Mouse (Mus musculus) large intestine, adult 2 months (tissue): ENCODE data around the gene Sbf2. TPM values are rescaled to one million over a fixed set of nuclear protein-coding genes. Genes with fewer than 3 reads are reported as not detected.
"Not testable (repeated sequence)": the region's sequence is repeated elsewhere in the genome, so short reads cannot be mapped to it uniquely, and the experiment has no call there.

Experiments used
- DNase-seq: peaks from one replicate; pipeline ENCODE4 v3.0.0-alpha.2; 2012; ENCODE audit warnings: low read depth, low spot score
- WGBS: fragments of 180-500 bp; shearing (Covaris S2); methylation state at CpG from one replicate; pipeline ENCODE4 v1.1.7; 2018; 5-methylcytosine and 5-hydroxymethylcytosine counted together
- polyA plus RNA-seq: library from polyadenylated mRNA; depleted of rRNA; stranded (reverse); fragments of >200 nt; gene quantifications from 2 replicates; pipeline ENCODE4 v1.2.3, GENCODE M21; 2012

Sbf2 gene
- polyA plus RNA-seq, 1 experiment: 10.4 TPM

DNA sequence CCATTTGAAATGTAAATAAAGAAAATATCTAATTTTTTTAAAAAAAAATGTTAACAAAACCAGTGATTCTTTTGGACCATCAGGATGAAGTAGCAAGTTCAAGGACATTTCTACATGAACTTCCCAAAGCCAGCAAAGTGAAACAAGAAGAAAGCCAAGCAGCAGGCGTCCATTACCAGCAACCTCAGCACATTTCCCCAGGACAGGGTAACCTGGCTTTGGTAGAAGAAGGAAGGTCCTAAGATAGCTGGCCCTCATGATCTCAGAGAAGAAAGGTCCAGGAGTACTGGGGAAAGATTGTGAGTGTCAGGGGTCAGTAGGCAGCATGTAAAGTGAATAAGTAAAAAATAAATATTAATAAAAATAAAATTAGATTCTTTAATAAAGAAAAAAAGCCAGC lies 27.0 kb downstream of the Sbf2 start:
- DNase-seq: no peak
- WGBS: 90% methylated on average over 1 of the region's 1 CpGs

DNA sequence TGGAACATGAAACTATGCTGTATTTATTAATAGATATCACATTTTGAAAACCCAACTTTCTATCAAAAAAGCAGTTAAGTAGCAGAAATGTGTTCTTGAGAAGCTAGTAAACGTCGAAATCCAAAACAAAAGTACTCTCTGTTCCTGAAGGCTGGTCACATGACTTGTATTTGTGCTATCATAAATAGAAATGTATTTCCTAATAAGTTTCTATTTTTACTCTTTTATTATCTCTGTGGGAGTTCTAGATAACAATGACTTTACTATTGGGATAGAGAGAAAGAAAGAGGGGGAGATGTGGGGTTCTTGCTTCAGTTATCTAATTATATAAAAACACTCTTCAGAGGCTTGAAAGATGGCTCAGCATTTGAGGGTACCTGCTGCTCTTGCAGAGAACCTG lies 29.5 kb downstream of the Sbf2 start:
- no peak for DNase-seq
- WGBS: 52% methylated on average over 2 of the region's 2 CpGs

DNA sequence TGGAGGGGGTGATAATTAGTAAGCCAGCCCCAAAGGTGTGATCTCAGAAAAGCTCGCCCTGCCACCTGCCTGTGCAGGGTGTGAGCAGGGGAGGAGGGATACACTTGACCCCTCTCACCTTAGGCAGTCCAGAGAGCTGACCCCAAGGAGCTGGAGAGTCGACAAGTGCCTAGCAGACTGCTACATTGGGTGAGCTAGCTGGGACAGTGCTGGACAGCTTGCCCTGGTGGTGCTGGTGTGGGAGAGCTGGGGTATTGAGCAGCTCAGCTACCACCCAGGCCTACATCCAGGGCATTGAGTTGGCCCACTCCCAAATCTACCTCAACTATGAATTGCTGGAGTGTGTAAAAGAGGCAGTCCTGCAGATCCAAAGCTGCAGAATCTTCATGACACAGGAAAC lies 30.6 kb downstream of the Sbf2 start:
- WGBS: 70% methylated on average over 2 of the region's 2 CpGs
- DNase-seq: no peak

DNA sequence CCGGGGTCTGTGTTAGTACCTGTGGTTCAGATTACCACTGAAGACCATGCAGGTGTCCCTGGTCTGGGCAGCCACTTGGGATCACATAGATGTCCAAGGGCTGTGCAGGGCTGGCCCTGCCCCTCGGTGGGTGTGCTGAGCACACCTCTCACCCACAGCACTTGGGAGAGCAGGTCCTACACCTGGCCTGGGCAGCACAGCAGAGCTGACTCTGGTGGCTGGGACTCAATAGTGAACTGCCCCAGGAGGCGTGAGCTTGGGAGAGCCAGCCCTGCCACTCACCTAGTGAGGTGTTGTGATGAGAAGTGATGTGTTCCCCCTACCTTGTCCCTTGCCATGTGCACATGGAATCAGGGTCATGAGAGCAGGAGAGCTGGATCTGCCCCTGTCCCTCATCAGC lies 31.0 kb downstream of the Sbf2 start:
- WGBS: 91% methylated on average over 3 of the region's 3 CpGs
- DNase-seq: no peak

DNA sequence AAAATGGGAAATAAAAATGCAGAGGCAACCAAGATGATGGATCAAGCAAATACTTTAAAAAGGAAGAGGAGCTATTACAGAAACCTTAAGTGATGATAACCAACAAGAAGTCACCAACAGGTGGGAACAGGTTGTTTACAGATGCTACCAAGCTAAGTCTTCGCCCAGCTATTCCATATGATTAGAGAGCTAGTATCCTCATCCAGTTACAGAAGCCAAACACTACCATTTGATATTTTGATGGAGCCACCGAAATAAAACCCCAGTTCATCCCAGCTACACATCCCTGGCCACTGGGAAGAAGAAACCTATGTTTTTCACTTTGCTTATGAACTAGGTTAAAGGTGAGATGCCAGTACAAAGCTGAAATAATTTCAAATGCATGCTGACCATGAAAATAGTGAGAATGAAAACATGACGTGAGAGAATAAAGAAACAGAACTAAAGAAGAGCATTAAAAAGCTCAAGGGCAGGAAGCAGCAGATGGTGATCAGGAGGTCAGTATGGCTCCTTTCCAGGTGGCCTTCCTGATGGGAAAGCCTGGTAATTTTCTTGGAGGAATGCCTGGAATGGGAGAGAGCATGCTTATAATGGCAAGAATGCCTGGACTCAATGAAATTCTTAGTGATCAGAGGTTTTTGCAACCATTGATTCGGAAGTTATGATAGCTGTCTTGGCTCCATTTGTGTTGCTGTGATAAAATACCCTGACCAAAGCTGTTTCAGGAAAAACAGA lies 48.7 kb downstream of the Sbf2 start:
- no peak for DNase-seq
- 82% methylated on average over 4 of the region's 4 CpGs for WGBS

DNA sequence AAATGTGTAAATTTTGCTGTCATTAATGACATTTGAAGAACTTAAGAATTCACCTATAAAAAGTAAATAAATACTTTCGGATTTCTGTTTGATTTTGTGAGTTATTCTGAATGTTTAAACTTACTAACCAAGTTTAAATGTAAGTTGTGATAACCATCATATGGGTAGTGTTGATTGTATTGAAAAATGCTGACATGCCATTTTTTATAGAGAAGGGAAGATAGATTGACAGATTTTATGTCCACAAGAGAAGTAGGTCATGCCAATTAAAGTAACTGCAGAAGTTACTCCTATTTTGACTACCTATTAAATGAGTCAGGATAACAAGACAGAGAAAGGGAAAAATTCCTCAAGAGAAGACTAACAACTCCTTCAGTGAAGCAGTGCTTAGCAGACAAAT lies 53.1 kb downstream of the Sbf2 start:
- WGBS: 85% methylated on average over 1 of the region's 1 CpGs
- no peak for DNase-seq

DNA sequence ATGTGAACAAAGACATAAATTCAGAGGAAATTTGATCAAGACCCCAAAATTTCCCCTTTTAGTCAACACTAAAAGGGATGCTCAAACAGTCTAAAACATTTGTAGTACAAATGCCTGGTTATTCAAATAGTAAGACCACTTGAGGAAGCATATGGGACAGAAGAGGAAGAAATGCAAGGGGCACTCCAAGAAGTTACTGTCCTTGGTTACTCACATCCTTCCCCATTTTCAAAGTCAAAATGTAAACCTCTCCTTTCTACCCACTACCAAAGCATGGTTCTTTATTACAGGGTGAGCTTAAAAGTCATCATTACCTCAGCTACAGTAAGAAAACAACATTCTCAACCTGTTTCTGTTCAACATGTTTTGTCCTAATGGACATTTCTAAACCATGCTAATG lies 57.7 kb downstream of the Sbf2 start:
- DNase-seq: no peak

DNA sequence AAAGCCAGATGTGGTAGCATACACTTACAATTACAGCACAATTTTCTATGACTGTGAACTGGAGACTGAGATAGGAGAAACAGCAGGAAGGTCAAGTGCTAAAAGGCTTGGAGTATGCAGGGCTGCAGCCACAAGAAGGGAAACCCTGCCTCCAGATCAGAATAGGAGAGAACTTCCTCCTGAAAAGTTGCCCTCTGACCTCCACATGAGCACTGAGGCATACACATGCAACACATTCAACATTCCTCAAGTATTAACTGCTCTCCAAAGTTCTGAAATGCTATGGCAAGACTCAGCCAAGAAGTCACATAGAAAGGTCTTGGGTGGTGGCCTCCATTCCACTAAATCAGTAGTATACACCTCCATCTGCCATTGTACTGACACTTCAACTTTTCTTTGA lies 58.5 kb downstream of the Sbf2 start:
- no peak for DNase-seq

DNA sequence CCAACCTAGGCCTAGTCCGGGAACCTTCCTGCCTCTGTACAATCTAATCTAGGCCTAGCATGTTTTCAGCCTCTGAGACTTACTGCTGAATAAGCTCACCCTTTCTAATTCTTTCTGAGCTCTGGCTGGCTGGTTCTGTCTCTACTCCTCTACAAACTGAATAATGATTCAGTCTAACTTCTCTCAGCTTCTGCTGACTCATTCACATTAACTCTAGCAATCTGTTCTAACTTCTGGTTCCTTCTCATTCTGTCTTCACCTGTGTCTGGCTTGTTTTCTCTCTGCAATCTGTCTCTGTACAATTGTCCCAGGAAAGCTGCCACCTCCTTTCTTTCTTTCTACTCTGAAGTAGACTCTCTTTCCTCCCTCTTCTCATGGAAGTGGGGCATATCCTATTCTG lies 59.5 kb downstream of the Sbf2 start:
- 91% methylated on average over 1 of the region's 1 CpGs for WGBS
- DNase-seq: no peak

DNA sequence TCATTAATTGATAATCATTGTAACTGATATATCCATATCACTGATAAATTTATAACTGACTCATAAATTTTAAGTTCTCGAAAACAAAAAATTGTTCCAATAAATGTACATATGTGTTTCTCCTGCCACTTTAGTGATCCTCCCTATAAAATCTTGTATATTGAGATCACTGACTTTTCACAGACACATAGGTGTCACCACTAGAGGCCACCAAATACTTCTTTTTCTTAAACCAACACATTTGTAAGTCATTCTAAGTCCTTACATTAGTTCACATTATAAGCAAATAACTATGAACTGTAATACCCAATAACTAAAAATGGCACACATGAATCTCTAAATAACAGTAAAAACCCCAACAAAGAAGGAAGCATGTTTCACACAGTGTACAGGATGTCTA lies 66.5 kb downstream of the Sbf2 start:
- DNase-seq: peak; percentile 14
- 73% methylated on average over 1 of the region's 1 CpGs for WGBS

DNA sequence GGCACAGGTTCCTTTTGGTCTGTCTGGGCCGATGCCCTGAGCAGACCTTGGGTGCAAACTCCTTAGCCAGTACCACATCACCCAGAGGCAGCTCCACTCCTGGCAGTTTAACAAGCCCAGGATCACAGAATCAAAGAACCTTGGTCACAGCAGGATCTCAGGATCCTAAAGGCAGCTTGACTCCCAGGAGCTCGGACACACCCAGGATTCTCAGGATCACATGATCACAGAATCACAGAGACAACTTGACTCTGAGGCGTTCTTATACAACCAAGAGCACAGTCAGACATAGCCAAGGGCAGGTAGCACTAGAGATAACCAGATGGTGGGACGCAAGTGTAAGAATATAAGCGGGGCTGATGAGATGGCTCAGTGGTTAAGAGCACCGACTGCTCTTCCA lies 71.4 kb downstream of the Sbf2 start:
- no peak for DNase-seq
- WGBS: 80% methylated on average over 6 of the region's 6 CpGs

DNA sequence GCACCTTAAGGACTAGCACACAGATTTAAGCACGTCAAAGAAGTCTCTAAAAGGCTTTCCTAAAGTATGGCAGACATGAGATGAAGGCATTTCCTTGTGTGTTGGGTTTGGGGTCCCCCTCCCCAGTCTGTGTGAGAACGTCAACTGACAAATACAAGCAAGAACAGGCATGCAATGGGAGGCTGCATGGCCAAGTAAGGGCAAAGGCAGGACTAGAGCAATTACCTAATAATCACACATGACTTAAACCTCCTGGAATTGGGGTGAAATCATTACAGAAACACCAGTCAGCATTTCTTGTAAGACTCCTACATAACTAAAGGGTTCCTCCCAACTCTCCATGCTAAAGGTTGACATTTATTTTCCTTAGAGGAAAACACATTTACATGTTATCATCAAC lies 75.5 kb downstream of the Sbf2 start:
- WGBS: 73% methylated on average over 2 of the region's 2 CpGs
- DNase-seq: no peak

DNA sequence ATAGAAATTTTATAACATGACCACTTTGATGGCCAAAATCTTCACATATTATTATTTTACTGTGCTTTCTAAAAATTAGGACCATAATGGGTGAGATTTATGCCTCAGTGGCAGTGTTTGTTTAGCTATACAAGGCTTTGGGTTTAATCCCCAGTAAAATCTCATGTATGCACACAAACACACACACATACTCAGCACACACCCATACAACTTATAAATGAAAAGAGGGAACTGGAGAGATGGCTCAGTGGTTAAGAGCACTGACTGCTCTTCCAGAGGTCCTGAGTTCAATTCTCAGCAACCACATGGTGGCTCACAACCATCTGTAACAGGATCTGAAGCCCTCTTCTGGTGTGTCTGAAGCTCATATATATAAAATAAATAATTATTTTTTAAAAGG lies 84.4 kb downstream of the Sbf2 start:
- not testable (repeated sequence) for DNase-seq

DNA sequence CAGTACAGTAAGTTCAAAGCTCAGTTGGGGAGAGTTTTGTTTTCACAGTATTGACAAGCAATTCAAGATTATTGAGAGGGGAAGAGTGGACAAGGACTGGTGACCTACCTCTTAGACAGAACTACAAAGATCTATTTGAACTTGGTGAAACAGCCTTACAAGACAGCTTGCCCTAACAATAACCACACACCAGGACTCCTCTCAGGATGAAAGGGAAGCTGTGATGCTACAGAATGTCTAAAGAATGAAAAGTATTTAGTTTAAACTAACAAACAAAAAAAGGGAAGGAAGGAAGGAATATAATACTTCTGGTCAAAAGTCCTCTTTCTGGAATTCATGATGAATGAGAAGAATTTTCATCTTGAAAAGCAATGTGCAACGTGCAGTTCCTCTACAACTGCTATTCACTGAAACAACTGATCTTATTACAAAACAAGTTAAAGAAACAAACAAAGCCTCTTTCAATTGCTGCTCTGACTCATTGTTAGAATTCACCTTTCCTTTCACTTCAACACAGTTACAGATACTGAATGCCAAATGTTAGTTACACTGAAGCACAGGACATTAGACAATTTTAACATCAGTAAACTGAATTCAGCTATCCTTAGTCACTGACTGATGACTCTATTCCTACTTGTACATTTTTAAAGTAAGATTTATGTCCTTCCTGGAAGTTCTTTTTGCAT lies 89.5 kb downstream of the Sbf2 start:
- 45% methylated on average over 1 of the region's 1 CpGs for WGBS
- DNase-seq: no peak

DNA sequence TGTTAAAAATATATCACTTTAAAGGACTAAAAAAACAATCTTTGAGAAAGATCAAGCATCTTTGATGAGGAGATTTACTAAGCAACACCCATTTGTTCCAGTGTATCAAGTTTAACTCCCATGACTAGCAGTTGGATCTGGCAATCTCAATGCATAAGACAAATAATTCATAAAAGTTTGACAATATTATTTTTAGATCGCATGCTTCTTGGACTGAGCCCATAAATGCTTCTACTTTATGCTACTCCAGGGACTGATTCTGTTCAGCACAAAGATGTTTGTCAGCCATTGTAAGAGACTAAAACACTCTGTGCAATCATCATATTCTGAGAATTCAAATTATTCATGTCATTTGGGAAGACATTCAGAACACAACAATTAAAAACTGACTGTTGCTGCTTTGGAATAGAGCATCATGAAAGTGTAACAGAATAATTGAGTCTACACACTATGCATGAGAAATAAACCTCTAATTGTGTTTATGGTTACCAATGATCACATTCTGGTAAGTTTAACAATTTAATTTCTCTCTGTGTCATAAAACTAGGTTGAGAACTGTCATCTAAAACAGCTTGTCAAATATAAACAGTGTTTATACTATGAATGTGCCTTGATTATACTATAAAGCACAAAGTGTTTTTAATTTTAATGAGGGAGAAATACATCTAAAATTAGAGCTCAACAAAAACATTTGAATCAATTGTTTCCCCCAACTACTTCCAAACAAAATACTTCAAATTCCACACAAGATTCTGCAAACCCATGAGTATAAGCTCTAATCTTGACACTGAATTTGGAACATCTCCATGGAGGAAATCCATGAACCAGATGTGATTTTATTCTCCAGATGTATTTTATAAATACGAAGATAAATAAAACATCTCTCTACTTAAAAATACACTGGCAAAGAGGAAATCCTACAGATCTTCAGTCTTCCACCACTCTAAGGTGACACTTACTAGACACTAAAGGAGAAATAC lies 98.2 kb downstream of the Sbf2 start:
- no peak for DNase-seq
- 43% methylated on average over 2 of the region's 2 CpGs for WGBS

DNA sequence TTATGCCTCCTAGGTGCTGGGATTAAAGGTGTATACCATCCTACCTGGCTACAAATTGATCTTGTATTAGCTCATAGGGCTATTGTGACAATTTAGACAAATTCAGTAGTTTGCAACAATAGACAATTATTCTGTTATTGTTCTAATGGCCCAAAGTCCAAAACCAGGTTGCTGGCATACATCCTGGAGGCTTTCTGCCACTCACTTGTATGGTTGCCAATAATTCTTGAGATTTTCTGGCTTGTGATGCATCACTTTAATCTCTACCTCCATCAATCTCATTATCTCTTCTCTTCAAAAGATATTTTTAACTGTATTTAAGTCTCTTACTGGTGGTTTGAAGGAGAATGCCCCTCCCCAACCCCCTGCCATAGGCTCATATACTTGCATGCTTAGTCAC lies 100.6 kb downstream of the Sbf2 start:
- no peak for DNase-seq

DNA sequence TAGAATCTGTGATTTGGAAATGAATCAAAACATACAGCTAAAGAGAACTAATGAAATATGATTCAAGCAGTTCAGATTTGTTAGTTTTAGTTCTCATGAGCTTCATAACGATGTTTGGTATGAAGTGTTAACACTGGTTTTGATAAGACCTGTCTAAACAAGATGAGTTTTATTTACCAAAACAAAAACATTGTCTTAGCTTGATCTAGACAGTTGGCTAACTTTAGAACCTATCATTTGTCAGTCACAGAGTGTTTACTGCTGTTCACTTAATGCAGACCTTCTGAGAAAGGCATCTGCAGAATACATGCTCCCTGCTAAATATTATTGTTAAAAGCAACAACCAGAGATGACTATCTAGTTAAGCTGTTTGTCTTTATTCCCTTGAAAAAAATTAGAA lies 116.1 kb downstream of the Sbf2 start:
- DNase-seq: no peak
- 83% methylated on average over 1 of the region's 1 CpGs for WGBS

DNA sequence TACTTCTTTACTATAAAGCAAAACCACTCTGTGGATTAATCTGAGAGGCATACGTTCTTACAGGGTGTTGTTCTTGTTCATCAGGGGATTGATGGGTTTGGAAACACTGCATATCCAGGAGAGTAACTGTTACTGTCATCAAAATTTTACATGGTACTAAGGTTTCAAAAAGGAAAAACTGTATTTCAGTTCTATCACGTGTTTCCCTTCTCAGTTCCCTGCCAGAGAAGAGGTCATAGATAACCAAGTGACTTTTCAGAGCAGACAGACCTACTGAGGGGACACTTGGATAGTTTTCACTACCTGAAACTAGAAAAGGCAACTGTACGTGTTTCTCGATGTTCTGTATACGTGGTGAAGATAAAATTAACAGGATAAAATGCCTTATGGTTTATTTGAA lies 123.7 kb downstream of the Sbf2 start:
- 91% methylated on average over 5 of the region's 5 CpGs for WGBS
- DNase-seq: no peak

DNA sequence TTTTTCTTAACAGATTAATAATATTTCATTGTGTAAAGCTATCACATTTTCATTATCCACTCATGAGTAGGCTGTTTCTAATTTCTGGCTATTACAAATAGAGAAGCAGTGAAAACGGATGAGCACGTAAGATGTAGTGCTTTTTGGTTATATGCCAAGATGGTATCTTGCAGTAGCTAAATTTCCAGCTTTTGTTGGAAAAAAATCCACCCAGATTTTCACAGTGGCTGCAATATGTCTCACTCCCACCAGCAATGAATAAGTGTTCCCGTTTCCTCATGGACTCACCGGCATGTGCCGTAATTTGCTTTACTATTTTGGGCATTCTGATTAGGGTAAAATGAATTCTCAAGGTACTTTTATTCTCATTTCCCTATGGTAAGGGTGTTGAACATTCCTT lies 129.7 kb downstream of the Sbf2 start:
- no peak for DNase-seq
- WGBS: 89% methylated on average over 5 of the region's 5 CpGs

DNA sequence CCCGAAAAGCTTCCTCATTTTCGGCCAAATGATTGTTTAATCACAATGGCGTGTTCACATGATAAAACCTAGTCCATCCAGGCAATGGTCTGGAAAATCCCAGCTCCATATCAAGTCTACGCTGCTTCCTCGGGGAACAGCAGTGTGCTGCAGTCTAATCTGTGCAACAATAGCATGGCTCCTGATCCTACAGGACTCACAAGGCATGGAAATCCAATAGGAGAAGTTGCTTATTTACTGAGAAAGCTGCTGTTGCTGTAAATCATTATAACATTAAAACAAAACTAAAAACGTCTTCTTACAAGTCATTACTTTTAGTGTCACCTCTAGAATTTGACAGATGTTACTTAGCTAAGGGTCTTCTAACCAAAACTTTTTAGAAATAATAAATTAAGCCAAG lies 143.7 kb downstream of the Sbf2 start:
- 66% methylated on average over 6 of the region's 6 CpGs for WGBS
- DNase-seq: no peak

DNA sequence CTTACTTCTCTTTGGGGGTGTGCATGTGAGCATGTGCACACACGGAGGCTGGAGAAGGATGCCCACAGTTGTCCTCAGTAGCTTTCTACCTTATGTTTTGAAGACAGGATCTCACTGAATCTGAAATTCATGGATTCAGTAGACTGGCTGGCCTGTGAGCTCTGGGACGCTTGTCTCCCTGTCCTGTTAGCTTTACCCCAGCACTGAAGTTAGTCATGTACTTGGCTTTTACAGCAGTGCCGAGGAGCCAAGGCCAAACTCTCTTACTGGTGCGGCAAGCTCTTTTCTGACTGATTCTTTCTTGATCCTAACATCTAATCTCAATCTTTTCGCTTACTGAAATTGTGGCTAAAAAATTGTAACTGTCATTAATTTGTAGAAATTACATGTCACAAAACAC lies 151.3 kb downstream of the Sbf2 start:
- DNase-seq: no peak
- WGBS: 89% methylated on average over 5 of the region's 5 CpGs
